Mouse (Mus musculus) lung, postnatal 0 days (tissue): Measurements from ENCODE around the gene Gm10073. TPM values are rescaled to one million over a fixed set of nuclear protein-coding genes. Genes with fewer than 3 reads are reported as not detected.

Experiments used
- ATAC-seq: fragments of 200-750 bp; cut with Nextera tagmentation; 2 replicates; pipeline ENCODE4 v1.8.0; 2017; ENCODE audit warnings: moderate library complexity
- DNase-seq: peaks from one replicate; pipeline ENCODE4 v3.0.0-alpha.2; 2016; ENCODE audit warnings: low spot score
- H3K27ac ChIP-seq: fragments of 300-500 bp; sonication (generic); 2 replicates; pipeline ENCODE4 v1.5.1; 2014; ENCODE audit warnings: antibody characterized with exemption, mild to moderate bottlenecking, low read length, mixed read lengths
- H3K27me3 ChIP-seq: fragments of 300-500 bp; sonication (generic); replicated peaks from 2 replicates; pipeline ENCODE4 v1.6.1; 2014; ENCODE audit warnings: low read length, mixed read lengths; ENCODE audit not compliant: insufficient read depth
- H3K36me3 ChIP-seq: fragments of 300-500 bp; sonication (generic); 2 replicates; pipeline ENCODE4 v1.6.1; 2014; ENCODE audit warnings: low read length, mixed read lengths; ENCODE audit not compliant: insufficient read depth
- H3K4me1 ChIP-seq: fragments of 300-500 bp; sonication (generic); 2 replicates; pipeline ENCODE4 v1.6.1; 2014; ENCODE audit warnings: antibody characterized with exemption, low read depth, low read length, mixed read lengths; ENCODE audit not compliant: insufficient read depth
- H3K4me2 ChIP-seq: fragments of 300-500 bp; sonication (generic); replicated peaks from 2 replicates; pipeline ENCODE4 v1.6.1; 2014; ENCODE audit warnings: low read depth, mild to moderate bottlenecking, low read length, moderate library complexity, mixed read lengths
- H3K4me3 ChIP-seq: fragments of 300-500 bp; sonication (generic); 2 replicates; pipeline ENCODE4 v1.5.1; 2014; ENCODE audit warnings: low read depth, low read length
- H3K9ac ChIP-seq: fragments of 300-500 bp; sonication (generic); replicated peaks from 2 replicates; pipeline ENCODE4 v1.6.1; 2014; ENCODE audit warnings: low read depth, mild to moderate bottlenecking
- H3K9me3 ChIP-seq: fragments of 300-500 bp; sonication (generic); 2 replicates; pipeline ENCODE4 v1.6.1; 2016; ENCODE audit warnings: low read length, mixed read lengths
- CTCF ChIP-seq: IDR thresholded peaks from 2 replicates; pipeline ENCODE4 v1.5.1; 2016; ENCODE audit warnings: antibody characterized with exemption, mild to moderate bottlenecking
- EP300 ChIP-seq: IDR thresholded peaks from 2 replicates; pipeline ENCODE4 v1.6.1; 2016; ENCODE audit warnings: antibody characterized with exemption, mild to moderate bottlenecking, control low read depth
- WGBS: fragments of 180-500 bp; shearing (Covaris S2); extraction: QIAGEN DNeasy Blood & Tissue Kit; methylation state at CpG from one replicate; pipeline ENCODE4 v1.1.7; 2014; 5-methylcytosine and 5-hydroxymethylcytosine counted together
- polyA plus RNA-seq: library from polyadenylated mRNA; unstranded; fragments of >200 nt; fragmentation: Nextera tagmentation; extraction: Ambion mirVana; gene quantifications from 2 replicates; pipeline ENCODE4 v1.2.1, GENCODE M21; 2015

The Gm10073 gene
- polyA plus RNA-seq, 1 experiment from 2014 or later, result 9.0 TPM

- no peak for ATAC-seq
- 74% methylated on average over 4 of the region's 4 CpGs for WGBS
These were observed 37.8 kb downstream of the Gm10073 start for GRCm38 (mm10) chr8:106535448-106535847.

GRCm38 (mm10) chr8:106534449-106534848, 38.8 kb downstream of the Gm10073 start:
- Histone ChIP-seq H3K4me2 (no peak overlapping the region), H3K9me3 (no peaks in the 10 kb centered on the region), H3K27ac (no peak overlapping the region), H3K9ac (no peak overlapping the region), H3K36me3 (no peaks in the 10 kb centered on the region), H3K27me3 (no peaks in the 10 kb centered on the region), H3K4me1 (no peaks in the 10 kb centered on the region), H3K4me3 (no peak overlapping the region)
- ATAC-seq, result no peak
- no peak for TF ChIP-seq EP300
- peak; percentile 90 for TF ChIP-seq CTCF
- peak; percentile 60 for DNase-seq
- WGBS, result 30% methylated on average over 6 of the region's 6 CpGs

More at GRCm38 (mm10) chr8:106535448-106535847, 37.8 kb downstream of the Gm10073 start:
- no peaks in the 10 kb centered on the region for H3K4me1 ChIP-seq
- H3K27me3 ChIP-seq, result no peaks in the 10 kb centered on the region
- no peak overlapping the region for H3K9ac ChIP-seq
- H3K4me2 ChIP-seq, result no peak overlapping the region
- H3K9me3 ChIP-seq, result no peaks in the 10 kb centered on the region
- no peak for DNase-seq
- no peak overlapping the region for H3K4me3 ChIP-seq
- no peaks in the 10 kb centered on the region for H3K36me3 ChIP-seq
- no peak overlapping the region for H3K27ac ChIP-seq
- TF ChIP-seq CTCF, result peak; percentile 68
- TF ChIP-seq EP300, result no peak

GRCm38 (mm10) chr8:106533709-106534108, 39.6 kb downstream of the Gm10073 start:
- DNase-seq (no peak), ATAC-seq (no peak)
- no peaks in the 10 kb centered on the region for H3K9me3 ChIP-seq
- 70% methylated on average over 7 of the region's 7 CpGs for WGBS
- no peaks in the 10 kb centered on the region for H3K4me1 ChIP-seq
- no peak overlapping the region for H3K4me2 ChIP-seq
- no peak overlapping the region for H3K9ac ChIP-seq
- H3K36me3 ChIP-seq, result no peaks in the 10 kb centered on the region
- no peaks in the 10 kb centered on the region for H3K27me3 ChIP-seq
- TF ChIP-seq CTCF (no peak), EP300 (no peak)
- no peak overlapping the region for H3K27ac ChIP-seq
- no peak overlapping the region for H3K4me3 ChIP-seq

GRCm38 (mm10) chr8:106530566-106530965, 42.7 kb downstream of the Gm10073 start:
- no peaks in the 10 kb centered on the region for H3K36me3 ChIP-seq
- H3K4me1 ChIP-seq, result no peaks in the 10 kb centered on the region
- H3K4me3 ChIP-seq, result no peak overlapping the region
- DNase-seq (no peak), ATAC-seq (no peak)
- H3K9ac ChIP-seq, result no peak overlapping the region
- no peak overlapping the region for H3K4me2 ChIP-seq
- WGBS, result 78% methylated on average over 4 of the region's 4 CpGs
- TF ChIP-seq CTCF (peak; percentile 71), EP300 (no peak)
- no peak overlapping the region for H3K27ac ChIP-seq
- H3K27me3 ChIP-seq, result no peaks in the 10 kb centered on the region
- H3K9me3 ChIP-seq, result no peaks in the 10 kb centered on the region

GRCm38 (mm10) chr8:106529885-106530482, 43.3 kb downstream of the Gm10073 start:
- Histone ChIP-seq H3K36me3 (no peaks in the 10 kb centered on the region), H3K27me3 (no peaks in the 10 kb centered on the region), H3K27ac (no peak overlapping the region), H3K4me2 (no peak overlapping the region), H3K4me3 (no peak overlapping the region), H3K9ac (no peak overlapping the region), H3K4me1 (no peaks in the 10 kb centered on the region), H3K9me3 (no peaks in the 10 kb centered on the region)
- TF ChIP-seq CTCF, result no peak
- no peak for TF ChIP-seq EP300
- 88% methylated on average over 10 of the region's 10 CpGs for WGBS
- ATAC-seq (0 out of 2 replicates have a peak, but pooled peaks have one; percentile 23), DNase-seq (peak; percentile 27)

GRCm38 (mm10) chr8:106528596-106529249, 44.5 kb downstream of the Gm10073 start:
- no peak for ATAC-seq
- TF ChIP-seq CTCF, result no peak
- TF ChIP-seq EP300, result no peak

More at GRCm38 (mm10) chr8:106528596-106529249, 44.5 kb downstream of the Gm10073 start:
- H3K36me3 ChIP-seq, result no peaks in the 10 kb centered on the region
- no peak for DNase-seq
- no peak overlapping the region for H3K4me2 ChIP-seq
- no peak overlapping the region for H3K9ac ChIP-seq
- H3K27ac ChIP-seq, result no peak overlapping the region
- WGBS, result 70% methylated on average over 9 of the region's 9 CpGs
- no peaks in the 10 kb centered on the region for H3K27me3 ChIP-seq
- no peak overlapping the region for H3K4me3 ChIP-seq
- no peaks in the 10 kb centered on the region for H3K9me3 ChIP-seq
- no peaks in the 10 kb centered on the region for H3K4me1 ChIP-seq
